Mouse (Mus musculus) ES-Bruce4 (cell line): ENCODE results near the gene D8Ertd738e.

Source experiments
- CTCF ChIP-seq: IDR thresholded peaks from one replicate; pipeline ENCODE4 v1.8.1; 2011; ENCODE audit warnings: low read depth, low read length
- POLR2A ChIP-seq: IDR thresholded peaks from one replicate; pipeline ENCODE4 v1.8.1; 2011; ENCODE audit warnings: low read length; ENCODE audit not compliant: insufficient read depth

DNA sequence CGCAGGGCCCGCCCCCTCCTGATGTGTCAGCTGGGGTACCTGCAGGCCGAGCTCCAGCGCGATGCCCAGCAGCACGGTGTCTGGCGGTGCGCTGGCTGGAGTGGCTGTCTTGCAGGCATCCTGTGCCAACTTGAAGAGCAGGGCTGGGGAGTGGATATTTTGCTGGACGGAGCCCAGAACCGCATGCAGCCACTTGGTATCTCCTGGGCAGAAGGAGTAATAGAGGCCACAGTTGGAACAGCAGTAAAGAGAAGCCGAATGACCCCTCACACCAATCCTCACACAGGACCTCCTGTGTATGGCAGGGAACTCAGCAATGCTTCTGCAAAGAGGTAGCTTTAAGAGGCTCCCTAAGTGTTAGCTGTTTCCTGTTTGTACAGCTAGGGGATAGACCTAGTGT lies 32.3 kb downstream of the D8Ertd738e start:
- TF ChIP-seq CTCF (no peak), POLR2A (no peak)
